Mouse (Mus musculus) stomach, postnatal 0 days (tissue): ENCODE measurements around the gene Med4.

ENCODE experiments used
- CTCF ChIP-seq: IDR thresholded peaks from 2 replicates; pipeline ENCODE4 v1.5.1; 2016; ENCODE audit warnings: antibody characterized with exemption, low read depth, mild to moderate bottlenecking, moderate library complexity
- EP300 ChIP-seq: optimal IDR thresholded peaks from 2 replicates; pipeline ENCODE3; 2016; ENCODE audit warnings: antibody characterized with exemption

GRCm38 (mm10) chr14:73483516-73484229 lies 26.2 kb upstream of the Med4 start:
- no peak for TF ChIP-seq CTCF
- TF ChIP-seq EP300: no peak
